Mouse (Mus musculus): ENCODE results near the gene Mrgprb2.

Gene Mrgprb2

GRCm38 (mm10) chr7:48557986-48558385, at the start of gene Mrgprb2:
Mrgprb2 (minus strand) TSS chr7:48558086.
- no peak for DNase-seq
